ENCODE assay signal across 10 mouse cellular contexts in the genomic region with DNA sequence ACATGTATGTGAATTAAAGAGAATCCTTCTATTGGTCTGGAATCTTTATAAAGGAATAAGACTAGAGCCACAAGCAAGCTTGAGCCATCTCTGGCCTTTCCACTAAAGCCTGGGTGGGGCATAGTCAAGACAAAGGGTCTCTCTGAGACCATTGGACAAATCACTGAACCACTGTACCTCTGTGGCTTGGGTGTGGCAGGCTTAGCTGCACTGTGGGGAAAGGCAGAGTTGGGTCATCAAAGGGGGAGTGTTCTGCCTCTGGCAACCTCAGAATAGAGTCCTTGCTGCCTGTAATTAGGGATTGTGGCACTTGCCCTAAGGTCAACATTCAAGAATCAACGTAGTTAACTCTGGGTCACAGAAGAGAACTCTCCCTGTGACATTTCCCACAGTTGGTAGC. TPM values are rescaled to one million over a fixed set of nuclear protein-coding genes. Genes with fewer than 3 reads are reported as not detected.
DNase-seq lines count a peak whose midpoint lies in the region; ATAC-seq and TF ChIP-seq lines count a peak whose summit lies in the region.
"Had no signal": no experiment of that assay in that cellular context is flagged by ENCODE, and none has a peak within 500 bp of the region (broad histone marks: within the 10 kb centered on the region; RNA-seq: fewer than 3 reads in every experiment).

No protein-coding gene starts in this region.

- dilution Hi-C loops in CH12.LX (cut with MboI; ENCODE audit: extremely low pct_ligation_motif_present, extremely low pct_unique_long_range_greater_than_20kb, low sequenced_read_pairs) = no loop called here

- no peak for TF ChIP-seq POLR2A in CH12.LX (IDR thresholded peaks at IDR 0.05; ENCODE audit: low read depth, low read length)

- no peaks in the 10 kb centered on the region for H3K9me3 ChIP-seq in CH12.LX (replicated peaks; ENCODE audit: low read length)
- H3K9me3 ChIP-seq in embryonic facial prominence, embryonic 14.5 days (ENCODE audit: control insufficient read depth, low read length) = no peaks in the 10 kb centered on the region
- H3K9me3 ChIP-seq: heart, embryonic 12.5 days had no signal

- in situ Hi-C loops in CH12.LX (cut with MboI; ENCODE audit: low pct_ligation_motif_present, low pct_unique_long_range_greater_than_20kb, low sequenced_read_pairs) = no loop called here

- no peak for ATAC-seq in embryonic facial prominence, embryonic 14.5 days (ENCODE audit: low read depth)

- peak; percentile 11 to 34 for DNase-seq in heart, adult 18-20 months
- DNase-seq in heart, postnatal 25 days (ENCODE audit: low spot score) = no peak
- DNase-seq in CH12.LX (ENCODE audit: extremely low read depth) = no peak
- no peak for DNase-seq in embryonic facial prominence, embryonic 14.5 days (ENCODE audit: low spot score)
- DNase-seq in lung, postnatal 36 days = peak; percentile 46
- DNase-seq in kidney, postnatal 10 days = no peak
- no peak for DNase-seq in thymus, adult 18-20 months
- no peak for DNase-seq in thymus, postnatal 25 days
- DNase-seq: cerebellum, postnatal 36 days had no signal

- H3K4me1 ChIP-seq in CH12.LX (ENCODE audit: control insufficient read depth in 1 of 2, insufficient read depth in 2 of 2) = peaks cover 33 to 91% of the 10 kb centered on the region in 2 experiments
- peaks cover 12% of the 10 kb centered on the region for H3K4me1 ChIP-seq in embryonic facial prominence, embryonic 14.5 days (ENCODE audit: control insufficient read depth, insufficient read depth, low read length)

- TF ChIP-seq RAD21 in CH12.LX (IDR thresholded peaks at IDR 0.05; ENCODE audit: low read depth, low read length) = no peak

- H3K27ac ChIP-seq in CH12.LX (ENCODE audit: insufficient read depth, low read depth) = peak overlapping the region; percentile 87
- H3K27ac ChIP-seq in embryonic facial prominence, embryonic 14.5 days (replicated peaks; ENCODE audit: low read depth, low read length) = peak overlapping the region; percentile 85; the same call in 1 of the 2 replicates

- intact Hi-C loops in heart, postnatal 25 days (cut with DNase I) = loop anchor here (2.0 kb wide), 1 partner anchor 19 kb away; no protein-coding TSS in a partner anchor

- peak overlapping the region; percentile 70 for H3K9ac ChIP-seq in CH12.LX (ENCODE audit: insufficient read depth, low read depth)
- no peak overlapping the region for H3K9ac ChIP-seq in embryonic facial prominence, embryonic 14.5 days (ENCODE audit: low read depth, low read length)

- peak overlapping the region; percentile 52 for H3K4me2 ChIP-seq in CH12.LX (ENCODE audit: insufficient read depth, low read depth, poor library complexity, severe bottlenecking)
- no peak overlapping the region for H3K4me2 ChIP-seq in embryonic facial prominence, embryonic 14.5 days (ENCODE audit: low read depth, low read length)

- H3K36me3 ChIP-seq in CH12.LX (replicated peaks in 1 of 2; ENCODE audit: control insufficient read depth in 1 of 2, insufficient read depth in 1 of 2, low read length in 1 of 2) = peaks cover 0 to 27% of the 10 kb centered on the region in 2 experiments
- H3K36me3 ChIP-seq in embryonic facial prominence, embryonic 14.5 days (ENCODE audit: control insufficient read depth, insufficient read depth, low read length) = no peaks in the 10 kb centered on the region
- H3K36me3 ChIP-seq: heart, embryonic 12.5 days had no signal

- no peaks in the 10 kb centered on the region for H3K27me3 ChIP-seq in CH12.LX (replicated peaks)
- H3K27me3 ChIP-seq in embryonic facial prominence, embryonic 14.5 days (replicated peaks; ENCODE audit: control insufficient read depth, insufficient read depth, low read length) = no peaks in the 10 kb centered on the region
- H3K27me3 ChIP-seq: heart, embryonic 12.5 days had no signal

- no peak overlapping the region for H3K4me3 ChIP-seq in CH12.LX (replicated peaks in 1 of 3; ENCODE audit: low read depth in 2 of 3, low read length in 2 of 3, poor library complexity in 1 of 3)
- no peak overlapping the region for H3K4me3 ChIP-seq in embryonic facial prominence, embryonic 14.5 days (ENCODE audit: low read depth, low read length)

- no peak for TF ChIP-seq CTCF in CH12.LX (conservative IDR thresholded peaks at IDR 0.05 in 1 of 2, IDR thresholded peaks at IDR 0.05 in 1 of 2; ENCODE audit: low read depth in 2 of 2, low read length in 2 of 2)

- WGBS in embryonic facial prominence, embryonic 14.5 days = 8% methylated on average over 1 of the region's 1 CpGs

- no peak for TF ChIP-seq EP300 in CH12.LX (IDR thresholded peaks at IDR 0.05; ENCODE audit: low read length)

- no peaks in the 10 kb centered on the region for H3K79me2 ChIP-seq in CH12.LX (replicated peaks; ENCODE audit: control insufficient read depth, extremely low read depth, insufficient read depth, poor library complexity, severe bottlenecking)

TF ChIP-seq in CH12.LX, 34 proteins besides CTCF, POLR2A, EP300 and RAD21:
- TF ChIP-seq UBTF (IDR thresholded peaks at IDR 0.05; ENCODE audit: low read depth, low read length) = no peak
- no peak for TF ChIP-seq ETS1 (conservative IDR thresholded peaks at IDR 0.05; ENCODE audit: low read depth, low read length)
- TF ChIP-seq TBP (conservative IDR thresholded peaks at IDR 0.05; ENCODE audit: low read depth, low read length) = 0 out of 2 replicates have a peak, but pooled peaks have one; percentile 18
- no peak for TF ChIP-seq RCOR1 (conservative IDR thresholded peaks at IDR 0.05; ENCODE audit: low read depth, low read length)

RNA-seq across cellular contexts. Expression of gene Scd1, which starts 18.2 kb away (rescaled TPM):
- total RNA-seq in heart, adult 18-20 months (2021) = 100 to 1,000 TPM in 1 of 2 experiments, 10 to 100 TPM in 1; 30.8 to 212 TPM
- 10 to 100 TPM; 34.1 to 67.0 TPM for total RNA-seq in heart, postnatal 25 days (2021)
- total RNA-seq in CH12.LX (2012; rRNA removed) (202 and 225 TPM in 2 replicates), CH12.LX (2014; rRNA removed) (240 and 314 TPM in 2 replicates)
- polyA plus RNA-seq in CH12.LX (2012; ENCODE audit: insufficient read length, low read depth) = 203 and 244 TPM in 2 replicates
- polyA plus RNA-seq in embryonic facial prominence, embryonic 14.5 days (2014; fragmentation: Nextera tagmentation; extraction: Ambion mirVana) = 7.6 and 8.0 TPM in 2 replicates

RNA-seq across cellular contexts. Expression of gene Scd4, which starts 56.6 kb away (rescaled TPM):
- 1 to 10 TPM; 4.3 to 7.8 TPM for total RNA-seq in heart, adult 18-20 months (2021)
- total RNA-seq in heart, postnatal 25 days (2021) = 1 to 10 TPM; 6.5 to 9.2 TPM
- 0.08 TPM in 1 of 2 replicates, not detected in the other for total RNA-seq in CH12.LX (2012; rRNA removed)
- 0.18 TPM in 1 of 2 replicates, not detected in the other for total RNA-seq in CH12.LX (2014; rRNA removed)
- polyA plus RNA-seq in CH12.LX (2012; ENCODE audit: insufficient read length, low read depth) = 0.10 and 0.11 TPM in 2 replicates
- polyA plus RNA-seq in embryonic facial prominence, embryonic 14.5 days (2014; fragmentation: Nextera tagmentation; extraction: Ambion mirVana) = 0.37 and 0.51 TPM in 2 replicates

Comparison
In these comparisons a context has a peak if more than half of its experiments do, and no peak if none do; other contexts are left out.
1. DNase-seq: peak in heart, adult 18-20 months (2 of 2) and lung, postnatal 36 days (single experiment); none in heart, postnatal 25 days (single experiment), CH12.LX (single experiment), embryonic facial prominence, embryonic 14.5 days (single experiment), kidney, postnatal 10 days (single experiment), thymus, adult 18-20 months (0 of 2) and thymus, postnatal 25 days (single experiment).
2. RNA of gene Scd4, which starts 56.6 kb away (total RNA-seq): 6.5 to 9.2 TPM in heart, postnatal 25 days and 4.3 to 7.8 TPM in heart, adult 18-20 months; 0.08 to 0.18 TPM in CH12.LX; every median in the first group is over 4 times any median in the second.